Mouse (Mus musculus): ENCODE measurements around the gene Hpf1.

Gene Hpf1

GRCm38 (mm10) chr8:60889843-60890519 lies at the start of gene Hpf1:
Gene Hpf1 (plus strand): TSS chr8:60890418.
- peak; percentile 99 for DNase-seq (ENCODE audit: low read depth, low spot score)

GRCm38 (mm10) chr8:60842388-60842787 lies 47.8 kb upstream of the Hpf1 start:
- no peak for DNase-seq (ENCODE audit: low read depth, low spot score)

GRCm38 (mm10) chr8:60857559-60857958 lies 32.7 kb upstream of the Hpf1 start:
- no peak for DNase-seq (ENCODE audit: low read depth, low spot score)

- peak; percentile 54 for DNase-seq (ENCODE audit: low read depth, low spot score)
These were observed 32.1 kb upstream of the Hpf1 start for GRCm38 (mm10) chr8:60858091-60858490.

DNA sequence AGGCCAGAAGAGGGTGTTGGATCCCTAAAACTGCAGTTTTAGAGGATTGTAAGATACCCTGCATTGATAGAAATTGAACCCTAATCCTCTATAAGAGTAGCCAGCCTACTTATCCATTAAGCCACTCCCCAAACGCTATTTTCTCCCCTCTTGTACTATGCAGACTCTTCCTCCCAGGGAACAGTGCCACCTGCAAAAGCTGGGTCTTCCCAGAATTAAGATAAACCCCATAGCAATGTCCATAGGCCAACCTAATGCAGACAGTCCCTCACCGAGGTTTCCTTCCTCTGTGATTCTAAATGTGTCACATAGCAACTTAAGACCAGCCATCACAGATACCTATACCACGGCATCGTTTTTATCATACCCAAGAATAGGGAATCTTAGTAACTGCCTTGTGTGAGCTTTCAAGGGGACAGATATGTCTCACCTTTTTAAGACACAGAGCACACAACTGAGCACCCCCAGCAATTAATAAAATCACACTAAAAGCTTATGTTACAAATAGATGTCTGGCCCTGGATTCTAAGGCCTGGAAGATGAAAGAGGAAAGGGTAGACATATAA lies 31.2 kb upstream of the Hpf1 start:
- no peak for DNase-seq (ENCODE audit: low read depth, low spot score)

DNA sequence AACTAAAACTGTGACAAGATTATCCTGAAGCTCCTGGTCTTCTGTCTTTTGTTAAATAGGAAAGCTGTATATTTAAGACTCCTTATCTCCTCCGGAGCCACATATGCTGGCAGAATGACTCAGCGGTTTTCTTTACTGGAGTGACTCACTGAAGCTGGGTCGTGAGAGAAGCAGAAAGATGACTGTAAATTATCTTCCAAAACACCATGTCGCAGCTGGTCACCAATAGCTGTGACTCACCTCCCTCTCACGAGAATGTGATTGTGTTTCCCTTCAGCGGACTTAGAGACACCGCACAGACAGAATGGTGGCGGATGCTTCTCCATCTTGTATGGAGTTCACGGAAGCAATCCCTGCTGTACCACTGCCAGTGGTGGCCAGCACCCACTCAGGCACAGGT lies 30.6 kb upstream of the Hpf1 start:
- peak; percentile 20 for DNase-seq (ENCODE audit: low read depth, low spot score)

- DNase-seq (ENCODE audit: low read depth, low spot score), result no peak
These were observed 29.5 kb upstream of the Hpf1 start for GRCm38 (mm10) chr8:60860749-60861148.

DNA sequence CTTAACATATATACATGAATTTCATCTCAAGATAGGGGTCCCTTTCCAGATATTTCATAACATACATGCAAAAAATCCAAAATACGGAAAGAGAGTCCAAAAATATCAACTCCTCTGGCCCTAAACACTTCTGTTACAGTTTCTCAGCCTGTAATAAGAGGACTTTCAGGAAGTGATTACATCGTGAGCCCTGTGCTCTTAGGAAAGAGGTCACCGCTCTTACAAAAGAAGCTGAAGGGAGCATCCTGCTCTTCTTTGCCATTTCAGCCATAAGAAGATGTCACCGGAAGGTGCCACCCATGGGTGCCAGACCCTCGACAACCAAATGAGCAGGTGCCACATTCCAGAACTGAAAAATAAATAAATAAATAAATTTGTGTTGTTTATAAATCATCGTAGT lies 28.4 kb upstream of the Hpf1 start:
- no peak for DNase-seq (ENCODE audit: low read depth, low spot score)

DNA sequence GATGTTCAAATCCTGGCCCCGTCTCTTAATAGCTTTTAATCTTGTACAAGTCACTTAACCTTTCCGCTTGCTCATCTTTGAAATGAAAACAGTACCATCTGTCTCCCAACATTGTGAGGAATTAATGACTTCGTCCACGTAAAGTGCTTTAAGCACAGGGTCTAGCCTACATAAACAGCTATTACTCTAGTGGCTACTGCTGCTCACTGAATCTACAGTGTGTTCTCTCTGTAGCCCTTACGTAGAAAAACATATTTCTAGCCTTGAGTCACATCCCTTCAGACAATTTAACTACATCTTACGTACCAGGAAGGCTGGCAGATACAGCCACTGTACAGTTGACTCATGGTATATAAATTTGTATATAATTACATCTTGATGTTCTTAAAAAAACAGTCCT lies 25.3 kb upstream of the Hpf1 start:
- DNase-seq (ENCODE audit: low read depth, low spot score), result no peak

DNA sequence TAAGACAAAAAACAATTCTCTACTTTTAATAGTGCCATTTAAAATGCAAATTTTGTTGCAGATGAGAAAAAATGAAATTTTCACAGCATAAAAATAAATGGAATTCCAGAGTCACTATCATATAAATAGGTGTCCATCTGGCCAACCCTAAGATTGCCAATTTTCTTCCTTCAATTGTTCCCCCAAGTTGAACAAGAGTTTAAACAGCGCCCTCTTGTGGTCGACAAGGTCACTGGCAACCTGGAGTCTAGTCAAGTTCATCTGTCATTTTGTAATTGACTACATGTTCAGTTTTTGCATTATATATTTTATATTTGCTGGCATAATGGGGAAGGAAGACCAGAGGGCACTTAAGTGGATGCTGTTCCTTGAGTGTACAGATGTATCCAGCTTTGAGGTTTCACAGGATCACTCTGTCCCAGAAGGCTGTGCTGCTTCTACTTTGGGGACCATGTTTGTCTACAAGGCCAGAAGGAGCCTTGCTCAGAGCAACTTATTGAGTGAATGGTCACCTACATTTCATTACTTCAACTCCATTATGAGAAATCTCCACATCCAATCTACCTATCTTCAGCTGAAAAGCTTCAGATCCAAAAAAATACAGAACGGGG lies 24.6 kb upstream of the Hpf1 start:
- DNase-seq (ENCODE audit: low read depth, low spot score), result peak; percentile 78

DNA sequence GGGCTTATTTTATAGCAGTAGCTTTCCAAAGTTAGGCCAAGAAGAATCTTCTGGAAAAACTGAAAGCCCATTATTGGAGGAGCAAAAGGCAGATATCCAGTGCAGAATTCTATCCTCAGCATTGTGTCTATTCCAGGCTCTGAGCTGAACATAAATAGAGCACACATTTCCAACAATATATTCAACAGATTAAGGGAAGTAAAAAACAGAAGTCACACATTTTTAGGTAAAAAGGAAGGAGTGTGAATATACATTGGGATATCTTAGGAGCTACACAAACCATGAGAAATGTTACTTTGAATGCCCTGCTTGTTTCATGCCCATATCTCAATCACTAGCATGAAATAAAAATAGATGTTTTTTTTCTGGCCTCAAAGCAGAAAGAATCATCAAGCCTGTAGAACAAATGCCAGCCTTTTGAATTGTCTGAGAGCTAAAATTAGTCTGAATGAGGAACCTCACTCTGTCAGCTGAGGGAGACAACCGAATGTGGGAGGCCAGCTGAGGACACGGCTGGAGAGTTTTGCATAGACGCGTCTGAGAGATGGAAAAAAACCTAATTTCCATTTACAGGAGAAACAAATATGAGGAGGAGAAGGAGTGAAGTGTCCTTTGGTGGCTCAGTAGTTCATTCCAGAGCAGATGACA lies 22.6 kb upstream of the Hpf1 start:
- DNase-seq (ENCODE audit: low read depth, low spot score), result no peak

DNA sequence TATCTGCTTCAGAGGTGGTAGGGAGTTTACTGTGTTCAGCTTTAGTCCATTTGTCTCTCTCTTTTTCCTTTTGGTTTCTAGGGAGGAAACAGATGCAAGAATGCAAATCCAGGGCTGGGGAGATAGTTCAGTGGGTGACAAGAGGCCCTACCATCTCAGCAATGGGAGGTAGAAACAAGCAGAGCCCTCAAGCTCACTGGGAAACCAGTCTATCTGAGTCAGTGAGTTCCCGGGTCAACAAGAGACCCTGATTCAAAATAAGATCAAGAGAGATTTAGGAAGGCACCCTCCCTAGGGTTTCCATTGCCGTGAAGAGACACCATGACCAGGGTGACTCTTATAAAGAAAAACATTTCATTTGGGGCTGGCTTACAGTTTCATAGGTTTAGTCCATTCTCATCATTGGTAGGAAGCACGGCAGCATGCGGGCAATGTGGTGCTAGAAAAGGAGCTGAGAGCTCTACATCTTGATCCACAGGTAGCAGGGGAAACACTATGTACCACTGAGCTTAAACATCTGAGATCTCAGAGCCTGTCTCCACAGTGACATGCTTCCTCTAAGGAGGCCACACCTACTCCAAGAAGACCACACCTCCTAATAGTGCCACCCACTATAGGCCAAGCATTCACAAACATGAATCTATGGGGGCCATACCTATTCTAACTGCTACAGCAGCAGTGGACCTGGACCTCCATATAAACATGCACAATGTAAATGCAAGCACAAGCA lies 21.8 kb upstream of the Hpf1 start:
- no peak for DNase-seq (ENCODE audit: low read depth, low spot score)

- no peak for DNase-seq (ENCODE audit: low read depth, low spot score)
These were observed 20.5 kb upstream of the Hpf1 start for GRCm38 (mm10) chr8:60869761-60870160.

DNA sequence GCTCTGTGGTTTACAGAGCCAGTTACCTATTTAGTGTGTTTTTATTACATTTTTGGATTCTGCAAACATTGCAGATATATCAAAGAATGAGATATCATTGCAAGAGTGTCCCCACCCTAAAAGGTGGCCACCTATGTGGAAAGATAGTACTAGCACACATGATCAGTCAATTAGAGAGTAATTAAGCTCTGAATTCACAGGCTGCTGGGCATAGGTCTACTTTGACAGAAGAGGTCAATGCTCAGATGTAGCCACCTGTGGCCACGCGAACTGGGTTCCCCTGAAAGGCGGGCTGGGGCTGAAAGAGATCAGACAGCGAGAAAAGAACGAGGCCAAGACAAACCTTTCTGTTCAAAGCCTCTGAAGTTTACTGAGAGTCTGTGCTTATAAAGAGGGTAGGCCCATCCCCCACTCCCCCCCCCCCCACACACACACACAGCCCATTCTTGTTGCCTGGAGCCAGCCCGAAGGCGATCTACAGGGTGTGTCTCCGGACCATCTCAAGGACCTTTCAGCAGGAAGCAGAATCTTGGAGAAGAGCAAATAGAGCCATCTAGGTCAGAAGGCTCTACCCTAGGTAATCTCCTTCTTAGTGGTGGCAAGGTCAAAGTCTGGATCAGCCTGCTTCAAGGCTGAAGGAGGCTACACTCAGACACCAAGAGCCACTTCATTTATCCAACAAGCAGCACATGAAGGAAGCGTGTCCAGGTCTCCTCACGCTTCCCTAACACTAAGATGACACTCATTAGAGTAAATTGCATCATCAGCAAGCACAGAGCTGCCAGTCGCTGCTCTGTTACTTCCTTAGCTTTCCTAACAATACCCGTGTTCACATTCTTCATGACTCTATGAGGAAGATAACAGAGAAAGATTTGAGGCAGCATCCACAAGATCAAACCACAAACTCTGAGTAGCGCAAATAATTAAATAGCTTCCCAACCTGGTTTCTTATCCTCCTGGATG lies 19.7 kb upstream of the Hpf1 start:
- DNase-seq (ENCODE audit: low read depth, low spot score), result peak; percentile 71

GRCm38 (mm10) chr8:60878617-60879016 lies 11.6 kb upstream of the Hpf1 start:
- no peak for DNase-seq (ENCODE audit: low read depth, low spot score)

DNA sequence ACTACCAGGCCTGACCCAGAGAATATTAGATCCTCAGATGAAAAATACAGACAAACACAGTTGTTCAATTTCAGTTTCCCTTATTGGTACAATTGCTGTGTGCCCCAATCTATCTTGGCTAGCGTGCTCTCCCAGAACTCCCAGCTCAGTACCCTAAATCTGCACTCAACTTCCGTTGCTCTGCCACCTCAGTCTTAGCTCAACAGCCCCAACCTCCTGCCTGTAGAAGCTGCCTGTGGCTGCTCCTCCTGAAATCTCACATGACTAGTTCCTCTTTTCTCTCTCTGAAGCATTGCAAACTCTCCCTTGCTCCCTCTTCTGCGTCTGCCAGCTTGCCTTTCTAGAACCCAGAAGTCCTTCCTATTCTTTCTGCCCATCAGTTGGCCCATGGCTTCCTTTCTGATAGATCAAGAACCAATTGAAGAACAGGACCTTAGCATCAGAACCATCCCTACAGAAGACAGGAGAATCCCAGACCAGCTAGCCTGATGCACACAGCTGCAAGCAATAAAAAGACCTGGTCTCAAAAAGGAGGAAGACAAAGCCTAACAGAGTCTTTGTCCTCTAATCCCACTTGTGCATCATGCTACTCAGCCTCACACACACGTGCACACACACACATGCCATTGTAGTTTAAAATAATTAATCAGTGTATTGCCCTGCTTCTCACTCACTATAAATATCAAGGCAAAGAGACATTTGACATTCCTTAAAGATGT lies 6.6 kb upstream of the Hpf1 start:
- no peak for DNase-seq (ENCODE audit: low read depth, low spot score)

DNA sequence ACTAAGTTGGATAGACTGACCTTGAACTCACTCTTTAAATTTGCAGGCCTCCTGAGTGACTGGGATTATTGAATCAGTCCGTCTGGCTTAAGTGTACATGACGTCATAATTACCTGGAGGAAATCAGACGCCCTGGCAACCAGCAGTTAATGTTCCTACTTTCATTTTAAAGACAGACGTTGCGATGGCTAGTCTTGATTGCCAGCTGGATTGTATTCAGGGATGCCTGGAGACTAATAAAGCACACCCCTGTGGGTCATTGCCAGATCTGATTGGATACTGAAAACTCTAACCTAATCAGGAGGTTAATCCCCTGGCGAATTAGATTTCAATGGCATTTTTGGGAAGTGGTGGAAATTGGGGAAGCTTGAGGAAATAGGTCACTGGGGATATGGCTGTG lies 3.5 kb upstream of the Hpf1 start:
- DNase-seq (ENCODE audit: low read depth, low spot score), result no peak

DNA sequence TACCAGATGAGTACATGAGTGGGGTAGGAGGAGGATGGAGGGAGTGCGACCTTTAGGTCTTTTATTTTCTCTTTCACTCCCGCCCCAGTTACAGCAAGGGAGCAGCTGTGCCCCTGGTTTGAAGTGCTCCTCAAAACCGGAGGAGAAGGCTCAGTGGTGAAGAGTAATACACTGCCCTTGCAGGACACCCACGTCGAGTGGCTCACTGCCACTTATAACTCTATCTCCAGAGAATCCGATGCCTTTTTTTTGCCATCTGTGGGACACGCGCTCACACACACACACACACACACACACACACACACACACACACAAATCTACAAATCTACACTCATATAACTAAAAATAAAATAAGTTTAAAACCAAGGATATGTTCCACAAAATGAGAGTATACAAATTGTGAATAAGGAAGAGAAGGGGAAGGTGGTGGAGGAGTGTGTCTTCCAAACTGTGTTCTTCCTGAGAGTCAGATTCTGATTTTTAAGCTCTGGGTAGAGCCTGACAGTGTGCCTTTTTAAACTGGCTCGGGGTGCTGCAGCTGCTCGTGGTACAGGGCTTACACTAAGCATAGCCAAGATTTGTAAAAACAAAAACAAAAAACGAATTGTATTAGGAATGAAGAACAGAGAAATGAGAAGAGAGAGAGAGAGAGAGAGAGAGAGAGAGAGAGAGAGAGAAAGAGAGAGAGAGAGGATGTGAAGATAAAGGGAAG lies 931 bp upstream of the Hpf1 start:
- DNase-seq (ENCODE audit: low read depth, low spot score), result no peak

DNA sequence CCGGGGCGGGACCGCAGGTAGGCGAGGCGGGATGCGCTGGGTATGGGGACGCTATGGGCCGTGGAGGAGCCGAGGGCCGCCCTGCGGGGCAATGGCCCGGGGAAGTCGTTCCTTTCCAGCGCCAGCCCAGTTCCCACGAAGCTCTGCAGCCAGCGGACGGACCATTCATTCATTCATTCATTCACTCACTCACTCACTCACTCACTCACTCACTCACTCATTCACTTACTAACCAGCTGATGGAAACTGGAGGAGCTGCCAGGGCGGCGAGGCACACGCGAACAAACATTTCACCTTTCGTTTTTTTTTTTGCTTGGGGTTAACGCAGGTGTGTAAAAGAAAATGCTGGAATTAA lies 279 bp downstream of the Hpf1 start:
- DNase-seq (ENCODE audit: low read depth, low spot score), result no peak

DNA sequence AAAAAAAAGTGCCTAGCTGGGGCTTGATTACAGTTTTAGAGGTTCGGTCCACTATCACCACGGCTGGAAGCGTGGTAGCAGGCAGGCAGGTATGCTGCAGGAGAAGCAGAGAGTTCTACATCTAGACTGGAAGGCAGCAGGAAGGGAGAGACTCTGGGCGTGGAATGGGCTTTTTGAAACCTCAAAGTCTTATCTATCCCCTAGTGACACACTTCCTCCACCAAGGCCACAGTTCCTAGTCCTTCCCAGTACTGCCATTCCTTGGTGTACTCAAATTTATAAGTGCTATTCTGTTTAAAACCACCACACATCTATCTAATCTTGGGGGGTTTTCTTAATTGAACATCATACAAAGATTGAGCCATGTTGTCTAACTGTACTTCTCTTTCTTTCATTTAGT lies 1.5 kb downstream of the Hpf1 start:
- DNase-seq (ENCODE audit: low read depth, low spot score), result no peak
